Mouse (Mus musculus) cerebellum, adult 18-20 months (tissue): ENCODE measurements around the gene C87436.
A peak's percentile ranks its signal among the peaks of the same experiment; 100 is the strongest.

Experiments used
- DNase-seq, 2 experiments: peaks; one replicate each; pipeline ENCODE4 v3.0.0; 2021

C87436 gene

GRCm38 (mm10) chr6:86431531-86431930, 6.6 kb upstream of the C87436 start:
- DNase-seq: no peak

GRCm38 (mm10) chr6:86433696-86434095, 4.5 kb upstream of the C87436 start:
- DNase-seq: no peak

GRCm38 (mm10) chr6:86437711-86438110, 463 bp upstream of the C87436 start:
- peak; percentile 41 to 50 for DNase-seq

GRCm38 (mm10) chr6:86439119-86439496, 934 bp downstream of the C87436 start:
- DNase-seq: no peak

GRCm38 (mm10) chr6:86439531-86439930, 1.4 kb downstream of the C87436 start:
- DNase-seq: no peak

GRCm38 (mm10) chr6:86441571-86441970, 3.4 kb downstream of the C87436 start:
- no peak for DNase-seq

- DNase-seq: no peak
Measured at GRCm38 (mm10) chr6:86445551-86445950, 7.4 kb downstream of the C87436 start.

- no peak for DNase-seq
Measured at GRCm38 (mm10) chr6:86446927-86447568, 8.9 kb downstream of the C87436 start.

- DNase-seq: no peak
Measured at GRCm38 (mm10) chr6:86456727-86457126, 18.6 kb downstream of the C87436 start.

- DNase-seq: no peak
Measured at GRCm38 (mm10) chr6:86463079-86463478, 24.9 kb downstream of the C87436 start.

GRCm38 (mm10) chr6:86471317-86471716, 33.1 kb downstream of the C87436 start:
- DNase-seq: no peak

GRCm38 (mm10) chr6:86471760-86472099, 33.6 kb downstream of the C87436 start:
- DNase-seq: no peak

- peak; percentile 99 to 100 for DNase-seq
Measured at GRCm38 (mm10) chr6:86472100-86472955, 34.2 kb downstream of the C87436 start.

GRCm38 (mm10) chr6:86473077-86473476, 34.9 kb downstream of the C87436 start:
- peak; percentile 18 to 40 for DNase-seq

- no peak for DNase-seq
Measured at GRCm38 (mm10) chr6:86474072-86474471, 35.9 kb downstream of the C87436 start.

GRCm38 (mm10) chr6:86474646-86475181, 36.5 kb downstream of the C87436 start:
- DNase-seq: no peak

- no peak for DNase-seq
Measured at GRCm38 (mm10) chr6:86475462-86476167, 37.4 kb downstream of the C87436 start.

- no peak for DNase-seq
Measured at GRCm38 (mm10) chr6:86476931-86477330, 38.8 kb downstream of the C87436 start.

GRCm38 (mm10) chr6:86479311-86479710, 41.1 kb downstream of the C87436 start:
- DNase-seq: peak in 1 of 2 experiments; percentile 24

GRCm38 (mm10) chr6:86479816-86480188, 41.6 kb downstream of the C87436 start:
- DNase-seq: no peak

- peak; percentile 51 to 58 for DNase-seq
Measured at GRCm38 (mm10) chr6:86480189-86480831, 42.1 kb downstream of the C87436 start.

- no peak for DNase-seq
Measured at GRCm38 (mm10) chr6:86481871-86482270, 43.7 kb downstream of the C87436 start.
